Mouse (Mus musculus) common myeloid progenitor, adult 5-6 weeks (primary cell): ENCODE data around the gene Rnaset2a. TPM values are rescaled to one million over a fixed set of nuclear protein-coding genes. Genes with fewer than 3 reads are reported as not detected.
A peak's percentile ranks its signal among the peaks of the same experiment; 100 is the strongest.
"Not testable (repeated sequence)": the region's sequence is repeated elsewhere in the genome, so short reads cannot be mapped to it uniquely, and the experiment has no call there.

ENCODE experiments used
- ATAC-seq: replicated peaks from 2 replicates; pipeline ENCODE4 v1.8.0; 2016; ENCODE audit warnings: low read depth, mild to moderate bottlenecking, moderate TSS enrichment, inconsistent platforms; ENCODE audit not compliant: poor library complexity, severe bottlenecking
- total RNA-seq: library from RNA; stranded (forward); fragments of 200-1000, 187-1606 nt; gene quantifications from 2 replicates; pipeline ENCODE4 v1.2.3, GENCODE M21; 2017

Gene Rnaset2a
- total RNA-seq, result 19.2 and 28.5 TPM in 2 replicates

DNA sequence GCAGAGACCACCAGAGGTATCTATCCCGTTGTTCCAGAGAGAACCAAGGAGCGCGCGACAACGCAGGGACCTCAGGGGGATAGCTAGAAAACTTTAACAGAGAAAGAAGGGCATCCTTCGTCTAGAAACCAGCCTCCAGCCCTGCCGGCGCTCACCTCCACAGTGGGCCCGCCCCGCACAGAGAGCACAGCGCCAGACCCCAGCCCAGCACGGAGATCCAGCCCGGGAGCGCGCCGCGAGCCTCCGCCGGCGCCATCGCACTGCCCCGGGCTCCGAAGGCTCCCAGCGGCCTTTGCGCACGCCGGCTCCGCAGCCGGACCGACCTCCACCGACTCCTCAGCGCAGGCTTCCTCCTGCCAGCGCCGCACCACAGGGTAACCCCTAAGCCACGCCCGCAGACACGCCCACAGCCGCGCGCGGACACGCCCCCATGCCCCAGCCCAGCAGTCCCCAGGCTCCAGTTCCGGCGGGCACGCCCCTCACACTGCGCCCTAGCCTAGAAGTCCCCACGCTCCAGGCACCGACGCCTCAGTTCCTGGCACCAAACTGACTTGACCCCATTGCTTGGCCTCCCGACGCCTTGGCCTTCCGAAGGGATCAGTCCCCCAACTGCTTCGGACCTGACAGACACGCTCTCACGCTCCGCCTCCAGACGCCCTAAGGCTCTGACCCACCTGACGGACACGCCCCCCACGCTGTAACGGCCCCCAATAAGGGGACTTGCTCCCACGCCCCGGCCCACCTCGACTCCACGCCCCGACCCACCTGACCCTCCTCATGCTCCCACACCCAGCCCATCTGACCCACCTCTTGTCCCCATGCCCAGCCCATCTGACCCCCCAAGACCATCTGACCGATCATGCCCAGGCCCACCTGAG, at the start of gene Rnaset2a, which contains the start of gene Gm49673:
Gene Rnaset2a (minus strand): TSS at position 659 of the 878 bp plus-strand sequence.
Gene Gm49673 (minus strand): TSS at position 350 of the 878 bp plus-strand sequence.
- peak; percentile 93 for ATAC-seq

DNA sequence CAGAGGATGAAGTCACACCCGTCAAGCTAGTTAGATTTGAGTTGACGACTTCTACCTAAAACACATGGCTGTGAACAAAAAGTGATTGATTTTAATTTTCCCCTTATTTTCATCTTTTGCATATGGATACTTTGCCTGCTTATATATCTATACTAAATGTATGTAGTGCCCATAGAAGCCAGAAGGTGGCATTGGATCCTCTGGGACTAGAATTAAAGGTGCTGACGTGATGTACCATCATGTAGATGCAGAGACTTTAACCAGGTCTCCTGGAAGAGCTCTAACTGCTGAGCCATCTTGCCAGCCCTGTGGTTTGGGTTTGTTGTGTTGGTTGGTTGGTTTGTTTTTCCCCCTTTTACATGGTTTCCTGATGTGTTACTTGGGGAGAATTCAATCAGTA, 49.8 kb upstream of the Rnaset2a start:
- ATAC-seq, result no peak

DNA sequence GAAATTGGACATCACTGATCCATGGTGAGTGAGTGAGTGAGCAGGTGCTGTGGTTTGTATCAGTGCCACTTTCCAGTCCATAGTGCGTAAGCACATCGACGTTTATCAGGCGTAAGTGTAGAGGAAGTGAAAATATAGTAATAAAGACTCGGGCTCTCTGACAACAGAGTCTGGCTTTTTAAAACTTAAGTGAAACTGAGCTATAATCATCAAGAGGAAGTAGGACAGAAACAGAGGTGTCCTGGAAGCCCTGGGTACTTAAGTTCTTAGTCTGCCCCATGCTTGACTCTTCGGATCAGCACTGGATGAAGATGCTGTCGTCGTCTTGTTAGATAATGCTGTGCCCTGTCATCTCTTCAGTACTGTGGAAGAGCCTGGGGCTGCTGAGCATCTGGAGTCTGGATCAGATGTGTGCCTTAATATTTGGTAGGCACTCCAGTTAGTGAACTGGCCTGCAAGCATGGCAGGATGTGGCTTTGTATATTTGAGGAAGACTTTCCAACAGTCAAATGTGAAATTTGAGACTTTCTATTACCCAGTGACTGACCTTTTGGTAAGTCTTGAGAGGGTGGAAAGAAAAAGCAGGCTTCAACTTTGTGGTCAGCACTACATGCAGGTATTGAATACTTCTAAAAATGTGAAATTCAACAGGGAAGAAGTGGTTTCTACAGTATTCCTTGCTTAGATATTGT, 47.9 kb upstream of the Rnaset2a start:
- ATAC-seq, result peak; percentile 67

DNA sequence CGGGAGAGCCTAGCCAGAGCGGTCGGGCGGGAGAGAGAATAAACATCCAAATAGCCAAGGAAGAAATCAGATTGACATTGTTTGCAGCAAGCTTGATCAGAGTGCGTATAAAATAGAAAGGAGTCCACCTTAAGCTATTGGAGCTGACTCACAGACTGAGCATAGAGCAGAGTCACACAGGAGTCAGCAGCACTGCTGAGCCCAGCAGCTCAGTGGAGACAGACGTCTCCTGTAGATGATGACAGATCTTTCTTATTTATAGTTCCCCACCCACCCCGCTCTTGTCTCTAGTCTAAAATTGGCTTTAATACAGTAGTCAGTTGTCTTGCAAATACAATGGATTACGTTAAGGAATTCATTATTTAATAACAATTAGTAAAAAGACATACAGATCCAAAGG, 45.8 kb upstream of the Rnaset2a start:
- no peak for ATAC-seq

DNA sequence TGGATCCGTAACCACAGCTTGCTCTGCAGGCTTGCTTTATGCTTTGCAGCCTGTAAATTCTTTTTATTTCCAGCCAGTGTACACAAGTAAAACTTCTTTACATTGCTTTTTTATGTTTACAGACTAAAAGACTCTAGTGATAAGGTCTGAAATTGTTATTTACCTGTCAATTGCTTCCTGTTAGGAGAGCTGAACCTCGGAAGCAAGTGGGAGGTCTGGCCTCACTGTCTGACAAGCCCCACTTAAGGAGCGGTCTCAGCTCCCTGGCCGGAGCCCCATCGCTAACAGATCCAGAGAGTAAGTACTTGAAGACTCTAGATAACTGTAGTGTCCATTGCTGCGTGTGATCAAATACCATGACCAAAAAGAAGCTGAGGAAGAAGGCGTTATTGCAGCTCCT, 36.3 kb upstream of the Rnaset2a start:
- ATAC-seq, result no peak

DNA sequence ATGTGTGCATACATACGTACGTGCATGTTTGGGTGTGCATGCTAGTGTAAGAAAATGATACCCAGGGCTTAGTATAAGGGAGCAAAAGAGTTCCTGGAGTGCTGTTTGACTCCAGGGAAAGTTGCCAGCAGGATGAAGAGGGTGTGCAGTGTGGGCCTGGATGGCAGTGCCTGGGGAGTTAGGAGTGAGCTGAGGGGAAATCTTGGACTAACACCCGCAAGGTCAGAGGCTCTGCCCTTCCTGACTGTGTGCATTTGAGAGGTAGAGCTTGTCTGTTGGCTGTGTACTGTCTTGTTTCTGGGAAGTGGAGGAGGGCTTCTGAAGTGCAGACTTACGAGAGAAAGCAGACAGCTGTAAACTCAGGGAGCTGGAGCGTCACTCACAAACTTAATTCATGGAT, 35.9 kb upstream of the Rnaset2a start:
- ATAC-seq, result no peak

DNA sequence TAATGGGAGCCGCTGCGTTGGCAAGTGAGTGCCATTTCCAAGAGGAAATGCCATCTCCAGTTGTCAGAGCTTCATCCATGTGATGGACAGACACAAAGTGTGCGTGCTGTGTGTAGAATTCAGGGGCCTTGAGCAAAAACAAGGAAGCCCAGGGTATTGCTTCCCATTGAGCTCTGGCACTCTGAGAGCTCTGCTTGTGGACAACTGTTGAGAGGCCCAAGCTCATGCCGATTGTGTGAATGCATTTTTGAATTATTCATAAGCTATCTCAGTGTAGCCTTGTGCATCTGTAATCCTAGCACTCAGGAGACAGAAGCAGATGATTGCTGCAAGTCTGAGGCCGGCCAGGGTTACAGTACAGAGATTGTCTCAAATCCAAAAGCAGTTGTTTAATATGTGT, 29.2 kb upstream of the Rnaset2a start:
- no peak for ATAC-seq

DNA sequence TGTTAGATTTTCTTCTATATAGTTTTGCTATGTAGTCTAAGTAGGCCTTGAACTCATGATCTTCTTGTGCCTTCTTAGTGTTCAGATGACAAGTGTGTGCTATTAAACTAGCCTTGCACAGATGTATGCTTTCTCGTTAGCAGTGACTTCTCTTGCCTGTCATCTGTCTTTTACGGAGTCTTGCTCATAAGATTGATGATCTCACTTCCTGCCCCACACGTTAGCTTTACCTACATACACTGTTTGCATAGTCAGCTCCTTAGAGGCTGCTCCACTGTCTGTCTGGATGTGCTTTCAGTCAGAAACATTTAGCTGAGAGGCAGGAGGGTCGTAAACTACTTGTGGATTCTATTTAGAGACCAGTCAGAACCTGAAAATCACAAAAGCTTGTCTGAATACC, 23.2 kb upstream of the Rnaset2a start:
- ATAC-seq, result no peak

DNA sequence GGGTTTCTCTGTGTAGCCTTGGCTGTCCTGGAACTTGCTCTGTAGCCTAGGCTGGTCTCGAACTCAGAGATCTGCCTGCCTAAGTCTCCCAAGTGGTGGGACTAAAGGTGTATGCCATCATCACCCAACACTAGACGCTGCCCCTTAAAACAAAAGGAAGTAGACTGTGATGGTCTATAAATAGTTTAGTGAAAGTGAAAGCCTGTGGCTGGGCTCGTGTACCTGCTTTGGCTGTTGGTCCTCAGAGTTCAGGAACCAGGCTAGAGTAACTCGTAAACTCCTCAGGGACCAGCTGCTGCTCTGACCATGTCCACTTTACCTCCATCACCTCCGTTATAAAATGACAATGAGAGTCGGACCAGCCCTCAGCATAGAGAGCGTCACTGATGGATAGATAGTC, 22.4 kb upstream of the Rnaset2a start:
- peak; percentile 42; the same call in 1 of the 2 replicates for ATAC-seq

DNA sequence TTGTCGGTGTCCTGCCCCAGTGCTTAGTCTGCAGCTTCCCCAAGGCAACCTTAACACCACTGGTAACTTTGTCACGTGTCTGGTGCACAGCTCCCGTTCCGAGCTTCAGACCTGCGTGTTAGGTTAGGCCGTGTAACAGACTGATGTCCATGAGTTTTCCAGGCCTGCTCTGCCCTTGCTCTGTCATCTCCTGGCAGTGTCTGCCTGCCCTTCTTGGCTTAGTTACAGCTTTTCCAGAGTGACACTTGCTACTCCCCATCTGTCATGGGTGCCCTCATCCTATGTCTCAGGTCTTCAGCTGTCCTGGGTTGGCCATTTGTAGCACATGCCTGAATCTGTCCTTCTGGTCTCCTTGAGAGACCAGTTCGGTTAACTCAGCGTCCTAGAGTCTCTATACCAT, 19.5 kb upstream of the Rnaset2a start:
- not testable (repeated sequence) for ATAC-seq

DNA sequence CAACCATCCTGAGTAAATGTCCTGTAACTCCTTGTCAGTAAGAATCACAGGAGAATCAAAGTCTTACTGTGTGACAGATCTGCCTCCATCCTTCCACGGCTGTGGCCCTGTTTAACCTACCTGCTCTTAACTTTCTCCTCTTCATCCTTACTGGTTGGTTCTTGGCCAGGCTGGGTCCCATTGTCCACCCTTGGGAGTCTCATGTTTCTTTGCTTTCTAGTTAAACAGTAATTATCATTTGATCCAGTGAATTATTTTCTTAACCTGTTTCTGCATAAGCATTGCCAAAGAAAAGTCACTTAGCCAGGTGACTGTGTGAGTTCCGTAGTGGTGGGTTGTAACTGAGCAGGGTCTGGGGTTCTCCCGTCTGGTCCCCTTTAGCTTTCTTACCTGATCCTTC, 18.6 kb upstream of the Rnaset2a start:
- ATAC-seq, result not testable (repeated sequence)

DNA sequence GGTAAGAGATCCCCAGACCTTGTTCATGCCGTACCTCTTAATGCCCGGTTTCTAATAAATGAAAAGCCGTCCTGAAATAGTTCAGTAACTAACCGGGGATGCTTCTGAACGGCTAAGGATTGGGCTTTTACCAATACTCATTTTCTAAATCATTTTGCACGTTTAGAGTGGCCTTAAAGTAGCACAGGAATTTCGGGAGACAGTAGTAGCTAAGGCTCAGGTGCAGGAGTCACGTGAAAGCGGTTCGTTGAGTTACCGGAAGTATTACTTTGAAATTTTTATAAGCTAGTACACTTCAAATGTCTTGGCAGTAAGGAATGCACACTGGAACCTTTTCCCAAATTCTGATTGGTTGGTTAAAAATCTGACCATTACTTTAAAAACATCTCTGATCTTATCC, 18.1 kb upstream of the Rnaset2a start:
- ATAC-seq, result not testable (repeated sequence)

DNA sequence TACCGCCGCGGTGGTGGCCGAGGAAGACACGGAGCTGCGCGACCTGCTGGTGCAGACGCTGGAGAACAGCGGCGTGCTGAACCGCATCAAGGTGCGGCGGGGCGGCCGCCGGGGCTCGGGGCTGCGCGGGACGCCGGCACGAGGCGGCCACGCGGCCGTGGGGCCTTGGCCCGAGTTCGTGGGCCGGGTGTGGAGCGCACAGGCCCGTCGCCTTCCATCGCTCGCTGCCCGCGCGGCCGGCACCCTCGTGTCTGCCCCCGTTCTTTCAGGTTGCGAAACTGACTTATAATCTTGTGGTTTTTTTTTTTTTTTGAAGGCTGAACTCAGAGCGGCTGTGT, 17.7 kb upstream of the Rnaset2a start:
- ATAC-seq, result peak; percentile 4; the same call in 1 of the 2 replicates

DNA sequence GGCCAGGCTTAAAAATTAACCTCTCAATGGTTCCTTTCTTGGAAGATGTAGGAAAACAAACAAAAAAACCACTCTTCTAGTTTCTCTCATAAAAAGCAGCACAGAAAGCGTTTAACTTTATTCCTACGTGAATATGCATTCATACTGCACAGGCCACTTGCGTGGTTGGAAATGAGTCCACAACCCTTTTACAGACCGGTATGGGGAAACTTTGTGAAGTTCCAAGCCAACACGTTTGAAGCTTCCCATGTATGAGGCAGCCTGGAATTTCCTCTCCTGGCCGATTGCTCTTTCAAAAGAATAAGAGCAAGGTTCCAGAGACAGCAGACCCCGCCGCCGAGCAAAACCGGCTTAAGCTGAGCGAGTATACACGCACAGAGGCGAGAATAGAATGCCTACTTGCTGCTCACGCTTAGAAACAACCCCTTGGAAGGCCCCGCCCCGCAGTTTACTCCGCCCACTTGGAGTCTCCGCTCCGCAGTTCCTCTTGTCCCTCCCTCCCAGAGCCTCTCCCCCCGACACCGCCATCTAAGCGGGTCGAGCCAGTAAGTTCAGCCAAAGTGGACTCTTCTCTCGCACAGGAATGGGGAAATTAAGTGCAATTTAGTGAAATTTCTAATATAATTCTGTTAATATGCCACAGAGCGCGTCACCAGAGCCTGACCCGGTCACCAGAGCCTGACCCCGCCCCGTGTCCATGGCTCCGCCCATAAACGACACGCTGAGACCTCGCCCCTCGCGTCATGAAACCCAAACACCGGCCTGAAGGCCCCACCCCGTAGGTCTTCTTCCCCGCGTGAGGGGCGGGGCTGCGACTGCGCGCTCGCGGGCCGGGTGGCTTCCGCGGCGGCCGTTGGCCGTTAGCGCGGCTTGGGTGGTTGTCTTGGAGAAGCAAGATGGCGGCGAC, 17.1 kb upstream of the Rnaset2a start, which contains the start of gene Fgfr1op:
Gene Fgfr1op (plus strand): TSS at position 801 of the 907 bp plus-strand sequence.
- peak; percentile 87 for ATAC-seq

DNA sequence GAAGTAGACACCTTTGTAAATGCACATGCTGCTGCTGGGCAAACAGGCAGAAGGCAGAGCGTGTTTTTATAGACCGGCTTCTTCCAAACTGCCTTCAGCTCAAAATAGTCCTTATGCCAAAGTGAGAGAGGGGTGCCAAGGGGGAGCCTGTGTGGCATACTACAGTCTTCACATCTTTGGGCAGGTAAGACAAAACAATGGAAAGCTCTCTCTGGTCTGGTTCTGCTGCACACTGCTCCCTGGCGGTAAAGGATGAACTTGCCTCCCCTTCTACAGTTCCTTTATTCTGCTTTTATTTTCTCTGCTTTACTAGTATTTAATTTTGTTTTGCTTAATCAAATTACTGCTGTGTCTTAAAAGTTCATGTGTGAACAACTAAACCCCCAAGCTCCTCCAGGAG, 13.1 kb upstream of the Rnaset2a start:
- not testable (repeated sequence) for ATAC-seq

DNA sequence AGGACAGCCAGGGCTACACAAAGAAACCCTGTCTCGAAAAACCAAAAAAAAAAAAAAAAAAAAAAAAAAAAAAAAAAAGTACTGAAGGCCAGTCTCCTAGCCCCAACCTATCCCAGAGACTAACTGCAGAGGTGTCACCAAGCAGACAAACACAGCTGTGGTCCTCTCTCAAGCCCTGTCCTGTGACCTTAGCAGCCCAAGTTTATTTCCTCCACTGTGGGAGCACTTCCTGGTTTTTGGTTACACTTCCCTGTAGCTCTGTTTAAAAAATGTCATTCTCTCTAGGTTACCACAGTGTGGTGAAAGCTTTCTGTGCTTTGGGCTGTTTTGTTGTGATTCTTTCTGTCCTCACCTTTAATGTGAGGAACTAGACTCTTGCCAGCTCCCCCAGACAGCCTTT, 10.7 kb upstream of the Rnaset2a start:
- ATAC-seq, result peak; percentile 82

DNA sequence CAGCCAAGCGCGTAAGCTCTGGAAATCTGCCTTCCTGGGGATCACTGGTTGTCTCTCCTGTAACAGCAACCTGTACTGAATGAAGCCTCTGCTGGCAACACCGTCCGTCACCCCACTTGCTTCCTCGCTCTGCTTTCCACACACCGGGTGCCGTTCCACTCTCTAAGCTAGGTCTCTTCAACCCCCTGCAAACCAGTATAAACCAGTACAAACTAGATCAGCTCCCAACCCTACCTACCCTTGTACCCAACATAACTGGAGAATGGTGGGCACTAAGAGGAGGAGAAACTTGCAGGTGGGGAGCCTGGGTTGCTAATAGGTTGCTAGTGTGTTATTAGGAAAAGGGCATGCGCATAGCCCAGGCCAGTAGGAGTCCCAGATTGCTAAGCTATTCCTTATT, 8.1 kb upstream of the Rnaset2a start:
- not testable (repeated sequence) for ATAC-seq

DNA sequence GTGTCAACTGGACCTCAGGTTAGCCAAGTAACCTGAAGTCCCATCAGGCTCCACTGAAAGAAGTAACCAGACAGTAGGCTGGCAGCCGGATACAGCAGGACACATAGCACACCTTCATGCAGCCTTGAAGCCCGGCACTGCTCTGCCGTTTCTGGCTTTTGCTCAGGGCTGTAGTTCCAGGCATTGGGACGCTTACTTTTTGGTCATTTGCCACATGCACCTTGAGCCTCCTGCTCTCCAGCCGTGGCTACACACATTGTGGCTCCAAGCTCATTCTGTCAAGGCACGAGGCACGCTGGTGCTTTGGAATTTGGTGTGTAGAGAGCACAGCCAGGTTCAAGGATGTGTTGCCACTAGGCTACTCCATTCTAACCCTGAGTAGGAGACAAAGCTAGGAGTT, 7.1 kb upstream of the Rnaset2a start:
- ATAC-seq, result not testable (repeated sequence)

DNA sequence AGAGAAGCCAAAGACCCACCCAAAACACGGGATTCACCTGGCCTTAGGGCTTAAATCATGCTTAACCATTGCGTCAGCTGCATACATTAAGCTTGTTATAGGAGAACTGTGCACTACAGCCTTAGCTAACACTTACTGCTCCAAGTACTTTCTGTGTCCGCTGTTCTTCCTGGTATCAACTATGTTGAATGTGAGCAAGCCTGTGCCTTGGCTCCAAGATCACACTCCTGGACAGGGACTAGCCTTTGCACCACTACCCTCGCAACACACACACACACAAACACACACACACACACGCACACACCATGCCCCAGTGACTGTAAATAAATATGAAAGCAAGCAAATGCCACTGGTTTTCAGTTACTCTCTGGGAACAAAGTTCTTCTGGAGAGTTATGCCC, 966 bp downstream of the Rnaset2a start:
- not testable (repeated sequence) for ATAC-seq
